Mouse (Mus musculus) CD4-positive helper T cell, adult 2 months (primary cell): ENCODE measurements at regions not wholly inside any gene's neighbourhood (a gene's known extent, or its start where the extent isn't known, plus 50 kb on each side); places are given as distances from the start of the nearest gene placed in this dataset.

ENCODE experiments used
- DNase-seq: peaks from one replicate; pipeline ENCODE4 v3.0.0-alpha.2; 2012; ENCODE audit warnings: low read depth, missing footprints, low spot score

- no peak for DNase-seq
Measured at GRCm38 (mm10) chr5:73919936-73920335, 148.3 kb downstream of the Usp46 start.

- no peak for DNase-seq
Measured at GRCm38 (mm10) chr5:73927534-73927933, 140.7 kb downstream of the Usp46 start.

DNA sequence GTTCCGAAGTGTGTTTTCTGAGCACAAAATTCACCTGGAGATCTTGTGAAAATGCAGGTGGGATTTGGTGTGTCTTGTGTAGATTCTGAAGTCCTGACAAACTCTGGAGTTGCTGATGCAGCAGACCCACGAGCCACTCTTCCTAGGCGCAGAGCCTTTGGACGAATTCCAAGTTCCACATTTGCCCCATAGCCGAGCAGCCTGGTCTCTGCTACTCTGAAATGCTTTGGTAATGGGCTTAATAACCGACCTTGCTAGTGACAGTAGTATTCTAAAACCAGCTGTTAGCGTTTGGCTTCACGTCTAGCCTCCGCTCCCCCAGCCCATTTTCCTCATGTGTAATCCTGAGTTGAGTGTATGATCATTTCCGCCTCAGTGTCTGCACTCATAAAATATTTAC is 139.5 kb downstream of the Usp46 start:
- no peak for DNase-seq

GRCm38 (mm10) chr5:73930205-73930604 is 138.0 kb downstream of the Usp46 start:
- no peak for DNase-seq

DNA sequence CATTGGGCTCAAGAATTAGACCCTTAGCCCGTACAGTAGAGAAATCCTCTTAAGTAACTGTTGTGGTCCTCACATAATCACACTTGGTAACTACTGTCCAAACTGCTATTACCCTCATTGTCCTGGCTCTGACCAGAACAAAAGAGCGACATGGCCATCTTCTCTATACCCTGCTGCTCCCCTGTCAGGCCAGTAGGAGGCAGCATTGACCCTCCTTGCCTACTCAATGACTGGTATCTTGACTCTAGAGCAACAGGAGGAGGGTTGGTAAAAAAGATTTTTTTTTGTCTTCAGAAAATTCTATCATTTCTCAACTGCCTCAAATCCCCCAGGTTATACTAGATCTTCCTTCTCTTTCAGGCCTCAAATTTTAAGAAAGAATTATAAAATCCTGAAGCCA is 130.4 kb downstream of the Usp46 start:
- peak; percentile 11 for DNase-seq

DNA sequence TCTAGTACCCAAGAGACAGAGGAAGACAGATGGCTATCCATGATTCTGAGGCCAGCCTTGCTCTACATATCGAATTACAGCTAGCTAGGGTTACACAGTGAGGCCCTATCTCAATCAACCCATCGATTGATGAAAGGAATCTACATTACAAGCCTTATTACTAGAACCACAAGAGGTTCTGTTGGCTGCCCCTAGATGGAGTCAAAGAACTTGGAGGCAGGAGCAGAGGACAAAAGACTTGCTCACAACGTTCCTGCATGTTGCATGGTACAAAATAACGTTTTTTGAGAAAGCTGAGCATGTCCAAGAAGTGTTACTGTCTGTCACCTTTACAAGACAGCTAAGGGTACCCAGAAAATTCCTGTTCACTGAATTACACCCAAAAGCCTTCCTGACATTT is 129.8 kb downstream of the Usp46 start:
- no peak for DNase-seq

GRCm38 (mm10) chr5:73942950-73943349 is 125.3 kb downstream of the Usp46 start:
- no peak for DNase-seq

DNA sequence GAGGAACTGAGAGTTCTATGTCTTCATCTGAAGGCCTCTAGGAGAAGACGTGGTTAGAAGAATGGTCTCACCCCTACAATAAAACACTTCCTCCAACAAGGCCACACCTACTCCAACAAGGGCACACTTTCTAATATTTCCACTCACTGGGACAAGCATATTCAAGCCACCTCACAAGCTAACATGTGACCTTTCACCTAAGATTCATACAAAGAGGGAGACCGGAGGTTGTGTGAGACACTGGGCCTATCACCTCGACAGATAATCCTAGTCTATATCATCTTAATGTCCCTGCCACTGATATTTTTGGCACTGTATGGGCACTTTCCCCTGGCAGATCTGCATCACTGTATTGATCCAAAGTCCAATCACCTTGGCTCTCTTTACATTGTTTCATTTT is 122.6 kb downstream of the Usp46 start:
- no peak for DNase-seq

DNA sequence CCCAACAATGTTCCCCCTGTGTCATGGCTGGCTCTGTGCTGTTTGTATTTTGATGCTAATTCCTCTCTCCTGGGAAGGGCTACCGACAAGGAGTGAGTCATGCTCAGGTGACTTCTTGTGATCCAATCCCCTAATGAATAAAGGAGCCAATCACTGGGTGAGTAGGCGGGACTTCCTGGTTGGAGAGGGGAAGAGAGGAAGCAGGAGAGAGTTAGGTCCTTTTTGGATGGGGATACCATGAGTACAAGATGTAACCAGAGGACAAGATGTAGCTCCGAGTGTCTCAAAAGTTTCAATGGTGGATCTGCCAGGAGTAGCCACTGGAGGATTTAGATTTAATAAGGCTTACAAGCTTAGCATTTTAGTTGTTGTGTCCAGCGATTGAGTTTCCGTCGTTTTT is 122.1 kb downstream of the Usp46 start:
- DNase-seq, result no peak

GRCm38 (mm10) chr5:73948031-73948899 is 120.0 kb downstream of the Usp46 start:
- DNase-seq, result no peak
